Mouse (Mus musculus) urinary bladder, postnatal 10 days (tissue): ENCODE data around the gene Cavin2.

Experiments used
- DNase-seq: peaks from one replicate; pipeline ENCODE4 v3.0.0; 2022; ENCODE audit warnings: low spot score

The Cavin2 gene

DNA sequence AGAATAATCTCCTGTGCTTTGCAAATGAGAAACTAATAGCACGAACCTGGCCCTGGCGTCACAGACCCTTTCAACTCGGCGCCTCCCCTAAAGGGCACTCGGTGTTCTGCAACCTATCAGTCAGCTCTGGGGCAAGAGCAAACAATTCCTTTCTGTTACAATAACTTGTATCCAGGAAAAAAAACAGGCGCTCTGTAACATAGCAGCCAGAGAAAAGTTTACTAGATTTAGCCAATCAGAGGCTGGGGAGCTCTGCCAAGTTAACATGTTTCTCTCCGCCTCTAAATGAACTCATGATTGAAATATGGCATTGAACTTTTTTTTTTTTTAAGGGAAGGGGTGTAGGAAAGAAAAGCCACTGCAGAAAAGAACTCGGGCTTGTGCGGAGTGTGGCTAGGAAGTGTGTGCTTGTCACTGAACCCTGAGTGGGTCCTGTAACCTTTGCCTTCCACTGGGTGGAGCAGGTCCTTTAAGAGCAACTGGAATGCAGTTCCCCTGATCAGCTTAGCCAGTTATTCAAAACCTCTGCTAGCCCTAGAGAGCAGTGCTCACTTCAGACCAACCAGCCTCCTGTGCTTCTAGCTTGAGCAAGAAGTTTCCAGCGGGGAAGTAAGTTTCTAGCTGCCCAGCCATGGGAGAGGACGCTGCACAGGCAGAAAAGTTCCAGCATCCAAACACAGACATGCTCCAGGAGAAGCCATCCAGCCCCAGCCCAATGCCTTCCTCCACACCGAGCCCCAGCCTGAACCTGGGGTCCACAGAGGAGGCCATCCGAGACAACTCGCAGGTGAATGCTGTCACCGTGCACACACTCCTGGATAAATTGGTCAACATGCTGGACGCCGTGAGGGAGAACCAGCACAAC is at the start of gene Cavin2:
Gene Cavin2 (plus strand): TSS at position 372 of the 865 bp plus-strand sequence.
- DNase-seq, result no peak

DNA sequence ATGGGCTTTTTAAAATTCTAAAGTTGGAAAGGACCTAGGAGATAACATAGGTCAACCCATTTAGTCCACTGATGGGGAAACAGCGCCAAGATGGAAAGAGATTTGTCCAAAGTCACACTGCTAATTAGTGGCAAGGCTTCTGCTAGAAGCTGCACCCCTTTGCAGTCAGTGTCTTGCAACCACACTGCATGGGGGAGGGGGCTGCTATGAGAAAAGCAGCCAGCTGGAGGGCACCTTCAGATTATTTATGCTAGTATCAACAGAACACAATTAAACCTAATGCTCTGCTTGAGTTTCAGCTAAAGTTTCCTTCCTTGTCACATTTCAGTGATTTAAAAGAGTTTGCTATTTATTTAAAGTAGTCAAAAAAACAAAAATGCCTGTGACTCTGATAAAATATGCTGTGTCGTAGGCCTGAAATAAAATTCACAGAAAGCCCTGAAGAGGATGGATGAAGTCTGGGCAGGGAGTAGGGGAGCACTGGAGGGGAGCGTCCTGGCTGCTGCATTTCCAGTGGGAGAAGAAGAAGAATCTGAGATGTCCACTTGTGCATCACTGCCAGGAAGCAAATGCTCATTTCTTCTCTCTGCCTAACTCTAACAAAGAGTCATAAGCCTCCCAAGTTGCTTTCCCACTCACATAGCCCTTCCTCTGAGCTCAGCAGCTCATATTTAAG is 47.5 kb upstream of the Cavin2 start:
- no peak for DNase-seq

DNA sequence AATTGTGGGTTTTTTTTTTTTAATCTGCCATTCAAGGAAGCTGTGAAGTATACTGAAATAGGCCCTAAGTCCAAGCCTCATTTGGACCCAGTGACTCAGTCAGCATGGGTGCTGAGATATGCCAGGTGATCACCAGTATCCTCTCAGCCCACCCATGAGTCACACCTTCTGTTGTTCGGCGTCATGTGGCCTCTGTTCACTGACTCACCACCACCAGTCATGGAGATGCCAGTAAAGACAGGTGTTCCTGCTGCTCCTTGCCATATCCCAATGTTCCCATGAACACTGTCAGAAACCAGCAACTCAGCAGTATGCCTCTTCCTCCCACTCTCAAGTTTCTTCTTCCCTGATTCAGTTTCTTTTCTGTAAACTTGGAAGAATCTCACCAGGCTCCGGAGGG is 45.6 kb upstream of the Cavin2 start:
- no peak for DNase-seq

DNA sequence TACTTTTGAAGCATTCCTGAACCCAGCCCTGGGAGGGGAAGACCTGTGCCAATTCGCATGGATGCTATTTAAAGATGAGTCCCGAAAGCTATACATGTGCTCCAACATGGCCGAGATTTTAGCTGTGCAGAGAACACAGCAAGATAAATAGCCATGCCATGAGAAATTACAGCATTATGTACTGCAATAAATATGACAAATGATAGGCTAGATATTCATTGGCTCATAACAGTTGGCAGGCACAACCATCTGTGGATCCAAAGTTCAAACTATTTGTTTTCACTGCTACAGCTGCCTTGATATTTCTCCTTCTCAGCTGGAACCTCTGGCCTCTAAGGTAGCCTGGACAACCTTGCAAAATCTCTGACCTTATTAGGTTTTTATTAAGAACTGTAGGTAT is 45.1 kb upstream of the Cavin2 start:
- DNase-seq, result no peak

DNA sequence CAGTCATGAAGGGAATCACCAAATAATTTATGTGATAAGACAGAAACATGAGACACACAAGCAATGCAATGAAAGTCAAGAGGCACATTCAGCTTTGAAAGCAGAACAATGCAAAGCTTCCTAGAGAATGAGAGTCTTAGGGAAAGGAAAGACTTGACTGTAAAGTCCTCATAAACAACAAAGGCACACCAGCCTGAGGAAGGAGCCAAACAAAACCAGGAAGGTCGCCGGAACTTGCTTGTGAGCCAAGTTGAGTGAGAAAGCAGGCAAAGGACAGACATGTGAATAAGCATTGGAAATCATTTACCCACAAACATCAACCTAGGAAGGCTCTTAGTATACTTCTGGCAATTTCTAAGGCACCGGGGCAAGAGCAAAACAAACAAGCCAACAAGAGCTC is 43.5 kb upstream of the Cavin2 start:
- no peak for DNase-seq

DNA sequence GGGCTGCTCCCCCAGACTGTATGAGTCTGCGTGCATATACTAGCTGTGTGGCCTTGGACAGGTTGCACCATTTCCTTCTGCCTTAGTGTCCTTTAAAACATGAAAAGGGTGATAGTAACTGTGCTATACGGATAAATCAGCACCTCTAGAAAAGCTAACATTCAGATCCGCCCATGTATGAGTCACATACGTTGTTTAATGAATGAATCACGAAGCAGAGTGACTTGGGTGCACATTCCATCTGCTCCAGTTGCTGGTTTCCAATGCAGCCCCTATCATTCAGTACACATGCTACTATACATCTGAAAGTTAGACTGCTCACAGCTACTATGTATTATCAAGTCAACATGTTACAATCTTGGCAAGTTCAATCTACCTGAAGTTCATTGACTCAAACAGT is 38.6 kb upstream of the Cavin2 start:
- no peak for DNase-seq

DNA sequence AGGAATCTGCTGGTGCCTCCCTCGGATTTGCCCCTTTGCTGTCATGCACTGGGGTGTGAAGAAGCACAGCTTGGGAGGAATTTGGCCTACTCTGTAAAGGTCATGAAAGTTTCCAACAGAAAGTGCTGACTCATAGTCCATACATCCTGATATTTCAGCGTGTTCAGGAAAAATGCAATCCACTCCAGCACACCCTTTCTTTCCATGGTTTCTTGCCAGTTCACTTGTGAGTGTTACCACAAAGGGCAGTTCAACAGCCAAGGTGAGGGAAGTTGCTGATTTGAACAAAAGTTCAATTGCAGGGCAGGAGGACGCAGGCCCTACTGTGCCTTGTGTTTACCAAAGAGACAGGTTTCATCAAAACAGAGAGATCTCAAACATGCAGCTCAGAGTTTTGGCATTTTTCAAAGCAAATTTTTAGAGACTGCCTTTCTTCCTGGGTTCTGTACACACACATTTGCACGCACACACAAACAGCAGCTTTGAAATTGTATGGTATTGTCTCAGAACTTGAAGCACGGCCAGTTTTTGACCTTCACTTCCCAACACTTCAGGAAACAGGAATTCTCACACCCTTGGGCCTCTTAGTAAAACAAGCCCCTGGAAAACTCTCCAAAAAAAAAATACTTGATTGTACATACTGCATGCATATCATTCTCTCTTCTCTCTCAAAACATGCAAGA is 23.7 kb upstream of the Cavin2 start:
- DNase-seq, result no peak

DNA sequence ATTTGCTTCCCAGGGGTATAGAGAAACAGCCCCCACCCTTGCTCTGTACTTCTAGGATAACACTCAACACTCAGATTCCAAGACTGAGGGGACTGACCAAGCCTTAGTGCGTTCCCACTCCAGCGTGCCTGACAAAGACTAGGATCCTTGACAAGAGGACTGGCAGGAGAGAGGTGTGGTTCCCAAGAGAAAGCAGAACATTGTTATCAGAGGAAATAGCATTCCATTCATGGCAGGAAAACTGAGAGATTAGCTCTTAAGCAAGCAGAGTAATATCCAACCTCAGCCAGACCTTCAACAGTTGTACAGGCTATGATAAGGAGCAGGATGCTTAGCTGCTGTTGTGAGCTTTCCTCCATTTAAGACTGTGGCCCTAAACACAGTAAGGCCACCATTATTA is 23.0 kb upstream of the Cavin2 start:
- DNase-seq, result no peak

DNA sequence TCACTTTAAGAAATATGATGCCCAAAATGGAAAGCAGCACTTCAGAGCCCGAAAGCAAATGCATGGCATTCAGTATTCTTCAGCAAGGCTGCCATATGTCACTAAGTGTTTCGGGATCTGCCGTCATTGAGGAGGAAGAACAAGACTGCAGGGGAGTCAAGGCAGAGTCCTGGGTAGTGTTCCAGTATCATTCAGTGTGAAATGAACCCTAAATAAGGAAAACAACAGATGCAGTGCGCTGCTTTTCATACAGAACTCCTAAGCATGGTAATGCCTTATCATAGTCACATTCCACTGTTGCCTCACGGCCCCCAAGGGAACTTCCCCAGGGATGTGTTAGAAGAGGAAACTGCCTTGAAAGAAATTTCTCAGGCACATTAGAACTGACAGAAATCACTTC is 21.8 kb upstream of the Cavin2 start:
- DNase-seq, result no peak

DNA sequence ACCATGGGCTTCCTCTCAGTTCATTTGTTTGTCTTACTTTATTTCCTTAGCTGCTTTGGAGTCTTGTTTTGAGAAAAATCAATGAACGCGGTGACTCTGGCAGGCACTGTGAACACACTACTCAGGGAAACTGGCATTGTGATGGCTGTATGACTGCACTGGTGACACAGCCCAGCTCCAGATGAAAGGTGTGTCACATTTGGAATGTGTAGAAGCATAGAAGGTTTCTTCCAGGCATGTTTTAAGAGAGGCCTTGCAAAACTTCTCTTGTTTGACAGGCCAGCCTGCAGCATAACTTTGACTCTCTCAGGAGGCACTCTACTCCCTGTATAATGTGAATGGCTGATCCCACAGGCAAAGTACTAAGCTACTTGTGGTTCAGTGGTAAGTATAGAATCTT is 20.7 kb upstream of the Cavin2 start:
- no peak for DNase-seq

DNA sequence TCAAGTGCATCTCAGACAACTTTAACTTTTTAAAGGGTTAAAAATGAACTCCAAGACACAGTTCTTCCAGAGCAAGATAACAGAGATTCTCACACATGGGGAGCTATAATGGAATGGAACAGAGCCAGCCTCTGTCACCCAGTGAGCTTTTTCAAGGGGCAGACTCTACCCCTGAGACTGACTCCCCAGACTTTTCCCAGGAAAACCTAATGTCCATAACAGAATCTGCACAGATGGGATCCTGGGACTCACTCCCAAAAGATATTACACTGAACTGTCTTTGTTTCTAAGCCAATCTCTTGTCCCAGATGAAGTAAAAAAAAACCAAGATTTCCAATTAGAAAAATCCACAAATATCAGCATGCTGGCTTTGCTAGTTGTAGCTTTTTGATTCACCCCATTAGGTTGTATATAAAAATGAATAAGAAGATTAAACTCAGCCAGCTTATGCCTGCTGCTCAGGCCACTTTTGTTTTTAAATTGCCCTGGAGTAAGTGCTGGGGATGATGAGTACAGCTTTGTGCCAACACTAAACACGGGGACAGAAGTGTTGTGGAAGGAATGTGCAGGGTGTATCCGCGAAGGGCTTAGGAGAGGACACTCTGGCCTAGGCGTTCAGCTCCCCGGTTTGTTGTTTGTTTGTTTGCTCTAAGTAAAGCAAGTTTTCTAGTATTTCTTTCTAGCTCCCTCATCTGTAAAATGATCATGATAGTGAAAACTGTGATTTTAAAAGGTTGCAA is 18.6 kb upstream of the Cavin2 start:
- DNase-seq, result no peak

DNA sequence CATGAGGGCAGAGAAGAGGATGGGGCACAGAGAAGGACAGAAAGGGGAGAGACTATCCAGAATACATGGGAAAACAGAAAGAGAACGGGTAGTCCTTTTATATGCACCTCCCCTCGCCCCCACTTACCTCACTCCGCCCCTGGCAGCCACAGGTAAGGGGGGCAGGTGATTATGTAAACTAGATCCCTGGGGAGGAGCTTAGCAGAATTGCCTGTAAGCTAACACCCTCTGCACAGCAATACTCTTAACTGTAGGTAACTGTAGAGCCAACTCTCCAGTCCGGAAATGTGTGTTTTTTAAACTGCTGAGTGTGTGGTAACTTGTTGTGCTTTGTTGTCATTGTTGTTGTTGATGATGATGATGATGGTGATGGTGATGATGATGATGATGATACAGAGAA is 17.1 kb upstream of the Cavin2 start:
- DNase-seq, result no peak

DNA sequence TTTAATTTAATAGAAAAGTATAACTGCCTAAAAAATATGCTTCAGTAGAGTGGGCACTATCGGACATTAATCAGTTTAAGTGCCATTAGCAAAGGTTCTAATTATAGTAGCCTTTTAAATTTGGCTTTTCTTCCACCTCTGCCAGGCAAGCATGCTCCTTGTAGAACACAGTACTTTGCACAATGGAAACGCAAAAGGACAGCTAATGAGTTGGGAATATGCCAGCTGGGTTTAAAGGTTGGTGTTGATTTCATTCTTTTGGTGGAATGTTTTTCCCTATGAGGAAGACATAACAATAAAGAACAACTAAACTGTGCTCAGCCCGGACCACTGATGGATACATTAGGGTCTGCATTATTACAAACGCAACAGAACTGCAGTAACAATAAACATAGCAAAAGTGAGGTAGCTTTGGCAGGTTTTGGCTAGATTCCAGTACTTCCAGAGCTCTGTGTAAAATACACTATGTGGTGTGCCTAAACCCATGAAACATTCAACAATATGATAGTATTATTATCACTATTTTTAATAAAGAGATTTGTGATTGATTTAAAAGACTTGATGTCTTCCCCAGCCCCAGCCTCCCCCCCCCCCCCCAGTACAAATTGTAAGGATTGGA is 16.2 kb upstream of the Cavin2 start:
- no peak for DNase-seq

DNA sequence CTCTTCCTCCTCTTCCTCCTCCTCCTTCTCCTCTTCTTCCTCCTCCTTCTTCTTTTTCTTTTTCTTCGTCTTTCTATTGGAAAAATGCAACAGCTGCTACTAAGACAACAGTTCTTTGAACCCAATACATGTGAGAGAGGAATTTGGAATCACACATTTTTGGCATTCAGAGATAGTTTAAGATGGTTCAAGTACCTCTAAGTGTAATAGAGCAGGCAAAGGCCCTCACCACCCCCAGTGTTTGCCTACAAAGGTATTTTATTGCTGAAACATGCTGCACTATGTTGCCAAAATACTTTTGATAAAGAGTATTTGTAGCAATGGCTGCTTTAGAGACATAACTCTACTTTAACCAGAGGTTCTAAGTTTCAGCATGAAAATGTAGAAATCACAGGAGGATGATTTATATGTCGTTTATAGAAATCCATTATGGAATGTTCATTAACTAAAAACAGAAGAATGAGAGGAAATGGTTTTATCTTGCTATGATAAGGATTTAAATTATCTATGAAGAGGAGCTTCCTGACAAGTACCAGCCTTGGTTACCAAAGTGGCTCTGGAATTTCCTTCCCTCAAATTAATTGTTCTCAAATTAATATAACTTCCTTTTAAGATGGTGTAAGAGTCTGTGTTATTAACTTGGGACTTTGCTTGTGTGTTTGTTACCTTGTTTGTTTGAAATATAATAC is 10.9 kb upstream of the Cavin2 start:
- DNase-seq, result no peak

DNA sequence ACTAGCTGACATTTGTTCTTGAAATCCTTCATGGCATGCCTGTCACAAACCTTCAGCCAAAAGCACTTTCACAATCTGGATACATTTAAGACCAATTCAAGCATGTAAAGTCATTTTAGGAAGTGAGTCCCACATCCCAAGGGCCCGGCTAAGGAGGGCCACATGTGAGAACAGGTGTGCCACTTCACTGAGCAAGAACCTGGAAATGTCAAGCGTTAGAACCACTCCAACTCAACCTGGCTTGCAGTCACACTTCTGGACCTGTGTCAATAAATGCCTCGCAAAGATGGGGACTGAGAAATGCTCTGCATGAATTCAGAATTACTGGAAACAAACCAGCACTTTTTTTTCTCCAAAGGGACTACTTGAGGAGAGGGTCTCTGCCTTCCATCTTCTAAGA is 725 bp upstream of the Cavin2 start:
- no peak for DNase-seq

DNA sequence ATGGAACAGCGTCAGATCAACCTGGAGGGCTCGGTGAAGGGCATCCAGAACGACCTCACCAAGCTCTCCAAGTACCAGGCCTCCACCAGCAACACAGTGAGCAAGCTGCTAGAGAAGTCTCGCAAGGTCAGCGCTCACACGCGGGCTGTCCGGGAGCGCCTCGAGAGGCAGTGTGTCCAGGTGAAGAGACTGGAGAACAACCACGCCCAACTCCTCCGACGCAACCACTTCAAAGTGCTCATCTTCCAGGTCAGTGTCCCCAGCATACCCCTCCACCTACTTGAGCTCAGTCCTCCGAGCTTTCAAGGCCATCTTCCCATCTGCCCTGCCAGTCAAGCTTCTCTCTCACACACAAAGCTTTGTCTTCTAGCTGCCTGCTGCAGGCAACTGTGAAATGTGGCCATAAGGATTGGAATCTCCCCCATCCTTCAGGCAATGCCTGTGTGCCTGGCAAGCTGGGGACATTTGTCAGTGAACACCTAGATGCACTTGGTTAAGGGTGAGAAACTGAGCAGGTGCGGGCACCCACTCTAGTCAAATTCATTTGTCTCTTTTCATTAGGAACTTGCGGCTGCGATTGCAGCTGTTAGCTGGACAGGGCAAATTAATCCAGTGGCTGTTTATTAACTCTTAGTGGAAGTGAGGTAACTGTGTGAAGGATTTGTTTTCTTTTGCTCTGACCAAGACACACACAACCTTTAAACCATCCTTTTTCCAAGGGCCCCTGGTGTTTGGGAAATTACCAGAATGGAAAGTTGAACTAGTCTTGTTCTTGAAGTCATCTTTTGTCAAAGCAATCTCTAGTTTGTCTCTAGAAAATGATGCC is 907 bp downstream of the Cavin2 start:
- DNase-seq, result no peak

DNA sequence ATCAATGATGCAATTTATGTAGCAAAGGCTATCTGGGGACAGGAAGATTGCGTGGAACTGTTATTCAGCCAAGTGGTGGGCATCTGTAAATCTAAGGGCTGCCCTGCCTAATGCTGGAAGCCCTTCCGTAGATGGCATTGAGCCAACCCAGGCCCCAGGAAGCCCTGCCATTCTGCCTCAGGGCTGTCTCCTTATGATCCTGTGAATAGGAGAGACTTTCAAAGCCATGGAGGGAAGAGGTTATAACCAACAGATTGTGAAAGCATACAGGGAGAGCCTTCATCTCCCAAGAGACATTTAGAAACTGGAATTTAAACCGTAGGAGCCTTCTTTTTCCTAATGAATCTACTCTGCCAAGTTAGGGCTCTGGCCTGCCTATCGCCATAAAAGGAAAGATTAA is 1.7 kb downstream of the Cavin2 start:
- DNase-seq, result no peak

DNA sequence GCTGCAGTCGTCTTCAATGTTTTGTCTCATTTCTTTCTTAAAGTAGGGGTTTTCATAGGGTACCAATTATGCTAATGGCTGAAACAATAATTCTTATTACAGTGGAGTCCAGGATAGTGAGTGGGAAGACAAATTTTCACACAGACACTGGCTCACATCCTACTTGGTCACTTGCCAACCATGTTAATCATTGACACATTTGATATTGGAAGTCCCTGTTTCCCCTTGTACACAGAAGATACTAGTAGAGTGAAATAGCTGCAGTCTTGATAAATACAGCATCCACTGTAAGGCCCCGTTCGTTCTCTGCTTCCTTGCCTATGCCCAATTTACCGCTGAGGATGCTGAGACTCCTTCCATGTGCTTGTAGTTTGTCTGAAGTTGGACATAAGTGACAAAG is 3.4 kb downstream of the Cavin2 start:
- DNase-seq, result no peak

DNA sequence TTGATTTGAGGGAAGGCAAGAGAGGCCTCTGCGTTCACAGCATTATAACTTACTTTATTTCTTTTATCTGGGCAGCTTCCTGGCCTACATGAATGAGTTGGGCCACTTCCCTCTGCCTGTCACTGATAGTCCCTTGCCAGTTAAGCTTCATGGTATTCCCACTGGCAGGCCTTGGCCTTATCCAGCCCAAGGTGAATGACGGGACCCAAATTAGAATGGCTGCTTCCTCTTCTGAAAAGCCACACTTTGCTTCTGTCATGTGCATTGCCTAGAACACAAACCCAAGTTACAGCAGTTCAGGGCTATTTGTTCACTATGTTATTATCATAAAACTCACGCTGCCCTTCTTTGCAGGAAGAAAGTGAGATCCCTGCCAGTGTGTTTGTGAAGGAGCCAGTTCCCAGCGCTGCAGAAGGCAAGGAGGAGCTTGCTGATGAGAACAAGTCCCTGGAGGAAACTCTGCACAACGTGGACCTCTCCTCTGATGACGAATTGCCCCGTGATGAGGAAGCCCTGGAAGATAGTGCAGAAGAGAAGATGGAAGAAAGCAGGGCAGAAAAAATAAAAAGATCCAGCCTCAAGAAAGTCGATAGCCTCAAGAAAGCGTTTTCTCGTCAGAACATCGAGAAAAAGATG is 11.5 kb downstream of the Cavin2 start:
- DNase-seq, result no peak

DNA sequence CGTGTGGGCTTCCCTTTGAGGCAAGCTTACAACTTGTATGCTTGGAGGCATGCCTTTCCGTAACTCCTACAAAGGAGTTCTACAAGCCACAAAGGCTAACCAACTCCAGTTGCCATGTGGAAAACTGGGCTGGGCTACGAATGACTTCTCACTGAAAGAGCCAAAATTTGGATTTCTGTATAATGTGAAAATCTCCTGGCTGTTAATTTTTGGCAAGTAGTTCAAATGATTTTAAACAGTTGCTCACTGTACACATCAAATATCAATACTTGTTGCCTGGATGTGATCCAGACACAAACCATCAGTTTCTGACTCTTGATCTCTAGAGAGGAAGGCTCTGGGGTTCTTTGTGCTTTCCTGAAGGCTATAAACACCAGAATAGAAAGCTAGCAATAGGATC is 18.1 kb downstream of the Cavin2 start:
- DNase-seq, result no peak
